Mouse (Mus musculus): ENCODE data around the gene Qprt. TPM values are rescaled to one million over a fixed set of nuclear protein-coding genes. Genes with fewer than 3 reads are reported as not detected.
"Not testable (repeated sequence)": the region's sequence is repeated elsewhere in the genome, so short reads cannot be mapped to it uniquely, and the experiment has no call there.

Qprt gene
- polyA plus RNA-seq, 1 experiment, result 1.5 TPM

DNA sequence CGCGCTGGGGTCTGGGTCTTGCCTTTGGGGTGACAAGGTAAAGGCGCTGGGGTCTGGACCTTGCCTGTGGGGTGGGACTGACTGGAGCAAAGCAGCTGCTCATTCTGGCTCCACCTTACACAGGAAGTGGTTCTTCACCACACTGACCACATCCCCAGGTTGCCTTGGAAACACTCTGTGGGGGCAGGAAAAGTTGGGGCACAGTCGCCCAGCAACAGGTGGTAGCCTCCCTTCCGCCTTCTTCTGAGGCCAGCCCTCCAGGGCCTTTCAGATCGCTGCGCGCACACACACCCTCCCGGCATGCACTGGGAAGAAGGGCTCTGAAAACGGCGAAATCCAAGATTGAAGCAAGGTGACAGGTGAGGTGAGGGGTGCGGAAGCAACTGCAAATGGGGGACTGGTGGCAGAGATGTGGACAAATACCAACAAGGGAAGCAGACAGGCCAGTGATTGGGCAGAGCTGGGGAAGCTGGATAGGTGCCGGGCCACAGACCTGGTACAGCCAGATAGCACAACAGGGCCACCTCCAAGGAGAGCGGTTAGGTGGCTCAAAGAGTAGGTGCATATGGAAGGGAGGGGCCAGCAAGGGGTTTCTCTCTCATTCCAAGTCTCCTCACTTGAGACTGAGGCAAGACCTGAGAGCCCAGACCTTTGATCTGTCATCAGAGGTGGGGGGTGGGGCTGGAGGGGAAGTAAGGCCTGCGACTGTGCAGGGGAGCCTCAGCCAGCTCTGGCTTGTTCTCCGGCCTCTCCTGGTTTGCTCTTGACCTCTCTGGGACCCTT is 30.7 kb downstream of the Qprt start, which contains the start of gene AI467606:
AI467606 (plus strand) TSS at position 246 of the 783 bp plus-strand sequence.
- Histone ChIP-seq H3K4me1 (ENCODE audit: control insufficient read depth, insufficient read depth, insufficient read length, low read length) (peaks cover 3% of the 10 kb centered on the region; the same call in 1 of the 2 replicates), H3K27ac (replicated peaks; ENCODE audit: low read depth, low read length) (peak within 1 kb of the TSS; percentile 61; the same call in 1 of the 2 replicates), H3K4me3 (ENCODE audit: insufficient read depth, low read depth, low read length) (peak within 1 kb of the TSS; percentile 50)

DNA sequence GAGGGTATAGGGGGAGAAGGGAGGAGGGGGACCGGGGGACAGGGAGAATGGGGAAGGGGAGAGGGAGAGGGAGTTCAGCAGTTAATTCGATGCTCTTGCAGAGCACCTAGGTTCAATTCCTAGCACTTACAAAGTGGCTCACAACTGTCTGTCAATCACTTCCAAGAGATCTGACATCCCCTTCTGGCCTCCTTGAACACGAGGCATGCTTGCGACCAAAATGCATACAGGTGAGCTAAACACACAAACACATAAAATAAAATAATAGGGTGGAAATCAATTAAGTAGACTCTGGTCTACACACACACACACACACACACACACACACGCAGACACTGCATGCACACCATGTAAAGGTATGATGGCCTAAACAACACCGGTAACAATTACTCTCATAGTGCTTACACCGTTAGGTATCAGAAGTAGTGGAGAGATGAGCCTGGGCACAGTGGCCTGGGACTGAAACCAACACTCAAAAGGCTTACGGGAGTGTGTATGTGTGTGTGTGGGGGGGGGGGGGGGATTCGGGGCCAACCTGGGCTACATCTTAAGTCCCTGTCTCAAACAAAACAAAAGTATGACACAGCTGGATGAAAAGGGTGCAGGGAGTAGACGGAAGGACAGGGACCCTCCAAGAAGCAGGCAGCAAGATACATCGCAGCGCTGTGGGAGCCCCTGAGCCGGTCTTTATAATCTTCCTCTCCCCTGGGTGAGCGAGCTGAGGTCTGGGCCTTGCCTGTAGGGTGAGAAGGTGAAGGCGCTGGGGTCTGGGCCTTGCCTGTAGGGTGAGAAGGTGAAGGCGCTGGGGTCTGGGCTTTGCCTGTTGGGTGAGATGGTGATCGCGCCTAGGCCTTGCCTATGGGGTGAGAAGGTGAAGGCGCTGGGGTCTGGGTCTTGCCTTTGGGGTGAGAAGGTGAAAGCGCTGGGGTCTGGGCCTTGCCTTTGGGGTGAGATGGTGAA is 31.6 kb downstream of the Qprt start:
- H3K27ac ChIP-seq (replicated peaks; ENCODE audit: low read depth, low read length), result 0 out of 2 replicates have a peak overlapping the region, but pooled peaks have one; percentile 49
- peaks cover 3% of the 10 kb centered on the region; the same call in 1 of the 2 replicates for H3K4me1 ChIP-seq (ENCODE audit: control insufficient read depth, insufficient read depth, insufficient read length, low read length)
- H3K4me3 ChIP-seq (ENCODE audit: insufficient read depth, low read depth, low read length), result peak overlapping the region; percentile 12; the same call in 1 of the 2 replicates

DNA sequence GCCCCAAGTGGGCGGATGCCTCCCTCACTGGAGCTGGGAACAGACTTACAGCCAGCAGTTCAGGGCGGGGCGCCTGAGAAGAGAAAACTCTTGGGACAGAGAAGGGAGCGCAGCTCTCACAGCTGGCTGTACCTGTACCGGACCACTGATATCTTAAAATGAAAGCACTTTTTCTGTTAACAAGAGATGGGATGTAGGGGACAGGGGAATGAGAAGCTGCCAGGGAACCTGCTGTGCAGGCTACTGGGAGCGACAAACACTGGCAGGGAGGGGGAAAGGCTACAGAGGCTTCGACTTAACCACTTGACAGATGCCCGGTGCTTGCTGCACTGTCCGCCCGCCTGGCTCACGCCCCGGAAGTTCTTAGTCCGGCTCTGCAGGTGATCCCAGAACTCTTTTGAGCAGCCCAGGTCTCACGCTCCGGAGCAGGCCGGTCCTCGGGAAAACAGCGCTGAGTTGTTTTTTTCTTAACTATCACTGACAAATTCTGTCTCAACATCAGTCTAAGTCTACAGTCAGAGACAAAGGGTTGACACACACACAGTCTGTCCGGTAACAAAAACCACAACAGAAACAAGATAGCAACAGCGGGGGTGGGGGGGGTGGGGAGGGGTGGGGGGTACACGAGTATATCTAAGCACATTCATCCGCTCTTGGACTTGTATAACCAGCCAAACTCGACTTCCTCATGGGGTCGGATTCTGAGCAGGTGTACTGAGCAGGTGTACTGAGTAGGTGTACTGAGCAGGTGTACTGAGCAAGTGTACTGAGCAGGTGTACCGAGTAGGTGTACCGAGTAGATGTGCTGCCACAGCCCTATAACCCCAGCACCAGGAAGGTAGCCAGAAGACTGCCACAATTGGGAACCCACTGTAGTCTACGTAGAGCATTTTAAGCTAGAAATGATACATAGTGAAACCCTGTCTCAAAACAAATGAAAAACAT is 32.9 kb downstream of the Qprt start:
- Histone ChIP-seq H3K4me1 (ENCODE audit: control insufficient read depth, insufficient read depth, insufficient read length, low read length) (peaks cover 3% of the 10 kb centered on the region; the same call in 1 of the 2 replicates), H3K4me3 (ENCODE audit: insufficient read depth, low read depth, low read length) (no peak overlapping the region), H3K27ac (replicated peaks; ENCODE audit: low read depth, low read length) (no peak overlapping the region)

DNA sequence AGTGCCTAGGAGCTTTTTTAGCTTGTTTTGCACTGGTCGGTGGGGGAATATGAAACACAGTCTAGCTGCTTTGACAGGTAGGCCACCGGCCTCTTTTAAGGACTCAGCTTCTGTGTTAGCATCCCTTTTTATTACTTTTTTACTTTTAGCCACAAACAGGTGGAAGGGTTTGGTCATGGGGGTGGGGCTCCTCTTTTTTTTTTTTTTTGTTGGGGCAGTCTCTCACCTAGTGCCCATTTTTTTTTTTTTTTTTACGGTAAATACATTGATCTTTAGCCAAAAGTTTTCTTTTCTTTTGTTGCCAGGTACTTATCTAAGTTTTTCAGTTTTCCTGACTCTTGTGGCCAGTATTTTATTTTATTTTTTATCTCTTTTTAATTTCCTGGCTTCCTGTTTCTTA is 33.9 kb downstream of the Qprt start:
- H3K27ac ChIP-seq (replicated peaks; ENCODE audit: low read depth, low read length), result no peak overlapping the region
- H3K4me1 ChIP-seq (ENCODE audit: control insufficient read depth, insufficient read depth, insufficient read length, low read length), result peaks cover 3% of the 10 kb centered on the region; the same call in 1 of the 2 replicates
- no peak overlapping the region for H3K4me3 ChIP-seq (ENCODE audit: insufficient read depth, low read depth, low read length)

DNA sequence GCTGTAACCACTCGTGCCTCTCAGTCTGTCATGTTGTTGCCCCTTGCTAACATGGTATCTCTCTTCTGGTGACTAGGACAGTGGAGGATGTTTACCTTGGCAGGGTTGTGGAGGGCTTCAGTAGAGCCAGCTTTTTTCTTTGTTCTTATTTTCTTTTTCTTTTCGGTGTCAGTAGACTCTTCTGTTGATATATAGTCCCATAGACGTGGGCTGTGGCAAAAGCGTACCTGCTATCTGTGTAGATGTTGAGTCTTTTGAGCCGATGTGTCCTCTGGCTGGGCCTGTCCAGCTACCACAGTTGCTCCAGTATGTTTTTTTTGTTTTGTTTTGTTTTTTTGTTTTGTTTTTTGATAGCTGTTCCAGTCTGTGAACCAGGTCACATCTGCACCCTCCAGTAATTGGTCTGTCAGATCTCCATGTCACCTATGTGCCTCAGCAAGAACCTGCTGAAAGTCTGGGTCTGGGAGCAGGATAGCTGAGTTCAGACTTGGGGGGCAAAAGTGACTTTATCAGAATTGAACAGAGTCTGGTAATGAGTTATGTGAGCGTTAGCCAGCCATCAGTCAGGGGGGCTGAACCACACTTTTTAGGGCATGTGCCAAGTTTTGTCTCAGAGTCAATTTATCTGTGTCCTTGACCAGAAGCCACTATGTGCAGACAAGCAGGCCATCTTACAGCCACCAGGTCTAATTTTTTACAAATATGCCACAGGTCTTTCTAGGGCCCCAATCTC is 34.6 kb downstream of the Qprt start, which contains the start of gene Zg16:
Zg16 (minus strand) TSS at position 51 of the 733 bp plus-strand sequence.
- not testable (repeated sequence) for H3K4me1 ChIP-seq (ENCODE audit: control insufficient read depth, insufficient read depth, insufficient read length, low read length); H3K4me3 ChIP-seq (ENCODE audit: insufficient read depth, low read depth, low read length); H3K27ac ChIP-seq (replicated peaks; ENCODE audit: low read depth, low read length)

DNA sequence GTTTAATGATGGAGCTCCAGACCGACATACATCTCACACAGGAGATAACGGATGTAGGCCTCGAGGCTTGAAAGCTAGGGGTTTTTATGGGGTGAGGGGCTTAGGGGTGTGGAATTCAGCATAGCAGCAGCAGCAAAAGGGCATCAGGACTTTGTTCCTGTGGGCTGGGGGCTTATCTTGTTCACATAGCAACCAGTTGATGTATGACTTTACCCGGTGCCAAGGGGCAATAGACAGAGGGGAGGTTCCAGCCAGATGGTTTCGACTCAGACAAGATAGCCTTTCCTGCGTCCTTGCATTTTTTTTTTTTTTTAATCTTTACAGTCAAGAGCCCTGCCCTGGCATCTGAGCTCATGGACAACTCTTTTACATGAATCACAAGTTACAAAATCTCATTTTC is 36.3 kb downstream of the Qprt start:
- not testable (repeated sequence) for H3K4me1 ChIP-seq (ENCODE audit: control insufficient read depth, insufficient read depth, insufficient read length, low read length); H3K4me3 ChIP-seq (ENCODE audit: insufficient read depth, low read depth, low read length); H3K27ac ChIP-seq (replicated peaks; ENCODE audit: low read depth, low read length)

DNA sequence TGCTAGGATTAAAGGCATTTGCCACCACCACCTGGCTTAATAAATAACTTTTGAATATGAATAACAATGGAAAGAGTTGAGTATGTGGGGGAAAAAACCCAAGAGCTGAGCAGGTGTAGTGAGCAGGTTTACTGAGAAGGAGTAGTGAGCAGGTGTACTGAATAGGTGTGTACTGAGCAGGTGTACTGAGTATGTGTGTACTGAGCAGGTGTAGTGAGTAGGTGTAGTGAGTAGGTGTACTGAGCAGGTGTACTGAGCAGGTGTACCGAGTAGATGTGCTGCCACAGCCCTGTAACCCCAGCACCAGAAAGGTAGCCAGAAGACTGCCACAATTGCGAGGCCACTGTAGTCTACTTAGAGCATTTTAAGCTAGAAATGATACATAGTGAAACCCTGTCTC is 37.2 kb downstream of the Qprt start:
- no peak overlapping the region for H3K4me3 ChIP-seq (ENCODE audit: insufficient read depth, low read depth, low read length)
- H3K4me1 ChIP-seq (ENCODE audit: control insufficient read depth, insufficient read depth, insufficient read length, low read length), result 0 out of 2 replicates have a peak, but pooled peaks cover 3% of the 10 kb centered on the region
- no peak overlapping the region for H3K27ac ChIP-seq (replicated peaks; ENCODE audit: low read depth, low read length)

DNA sequence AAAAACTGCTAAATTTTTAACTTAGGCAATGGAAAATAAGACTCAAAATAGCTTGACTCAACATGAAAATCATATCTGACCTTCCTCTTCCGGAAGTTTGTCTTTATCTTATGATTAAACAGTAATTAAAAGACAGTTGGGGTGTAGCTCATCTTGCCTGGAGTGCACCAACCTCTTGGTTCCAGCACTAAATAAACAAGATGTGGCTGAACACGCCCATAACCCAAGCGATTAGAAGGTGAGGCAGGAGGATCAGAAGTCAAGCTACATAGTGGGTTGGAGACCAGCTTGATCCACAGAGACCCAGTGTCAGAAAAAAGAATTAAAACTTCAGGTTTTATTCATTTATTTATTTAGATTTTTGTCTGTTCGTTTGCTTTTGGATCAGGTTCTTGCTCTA is 38.3 kb downstream of the Qprt start:
- Histone ChIP-seq H3K4me3 (ENCODE audit: insufficient read depth, low read depth, low read length) (no peak overlapping the region), H3K27ac (replicated peaks; ENCODE audit: low read depth, low read length) (no peak overlapping the region), H3K4me1 (ENCODE audit: control insufficient read depth, insufficient read depth, insufficient read length, low read length) (no peaks in the 10 kb centered on the region)

DNA sequence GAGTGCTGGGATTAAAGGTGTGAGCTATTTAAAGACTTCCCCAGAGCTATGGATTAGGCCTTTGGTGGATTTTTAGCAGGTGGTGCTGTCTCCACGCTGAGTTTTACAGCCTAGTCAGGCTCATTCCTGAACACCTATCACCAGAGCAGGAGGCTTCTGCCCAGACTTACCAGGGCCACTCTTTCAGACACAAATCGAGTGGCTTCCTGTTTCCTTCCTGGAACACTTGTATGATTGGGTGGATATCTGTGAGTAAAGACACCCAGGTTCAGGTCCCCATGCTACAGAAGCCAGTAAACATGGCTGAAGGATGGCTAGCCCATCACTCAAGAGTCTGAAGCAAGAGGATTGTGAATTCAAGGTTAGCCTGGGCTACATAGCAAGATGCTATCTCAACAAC is 39.0 kb downstream of the Qprt start:
- no peak overlapping the region for H3K27ac ChIP-seq (replicated peaks; ENCODE audit: low read depth, low read length)
- H3K4me1 ChIP-seq (ENCODE audit: control insufficient read depth, insufficient read depth, insufficient read length, low read length), result no peaks in the 10 kb centered on the region
- no peak overlapping the region for H3K4me3 ChIP-seq (ENCODE audit: insufficient read depth, low read depth, low read length)

DNA sequence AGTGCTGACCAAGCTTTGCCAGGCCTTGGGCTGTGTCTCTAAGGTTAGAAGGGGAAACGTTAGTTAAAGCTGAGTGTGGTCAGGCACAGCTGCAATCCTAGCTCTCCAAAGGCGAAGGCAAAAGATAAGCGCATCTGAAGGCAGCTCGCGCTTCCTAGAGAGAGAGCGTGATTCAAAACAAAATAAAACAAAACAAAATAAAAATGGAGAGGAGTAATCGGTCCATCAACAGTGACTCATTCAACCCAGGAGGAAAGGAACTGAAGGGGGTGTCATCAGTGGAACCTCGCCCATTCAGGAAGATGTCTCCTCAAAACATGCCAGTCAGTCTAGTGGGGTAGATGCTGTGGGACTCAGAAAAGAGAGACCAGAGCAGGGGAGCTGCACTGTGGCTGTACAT is 39.8 kb downstream of the Qprt start:
- no peak overlapping the region for H3K4me3 ChIP-seq (ENCODE audit: insufficient read depth, low read depth, low read length)
- no peak overlapping the region for H3K27ac ChIP-seq (replicated peaks; ENCODE audit: low read depth, low read length)
- H3K4me1 ChIP-seq (ENCODE audit: control insufficient read depth, insufficient read depth, insufficient read length, low read length), result no peaks in the 10 kb centered on the region

DNA sequence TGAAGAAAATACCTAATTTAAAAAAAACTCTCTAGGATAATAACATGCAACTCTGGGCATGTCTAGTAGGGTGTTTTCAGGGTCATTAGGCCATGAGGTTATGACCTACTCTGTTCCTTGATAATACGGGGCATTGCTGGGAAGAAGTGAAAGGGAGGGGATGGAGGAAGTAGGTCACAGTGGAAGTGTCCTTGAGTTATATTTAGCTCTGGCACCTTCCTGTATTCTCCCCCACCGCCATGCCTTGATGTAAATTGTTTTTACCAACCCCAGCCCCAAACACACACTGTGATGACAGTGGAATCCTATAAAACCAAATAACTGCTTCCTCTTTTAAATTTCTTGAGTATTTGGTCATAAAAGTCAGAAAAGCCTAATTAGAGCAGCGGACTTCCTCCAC is 42.0 kb downstream of the Qprt start:
- H3K4me1 ChIP-seq (ENCODE audit: control insufficient read depth, insufficient read depth, insufficient read length, low read length), result no peaks in the 10 kb centered on the region
- no peak overlapping the region for H3K27ac ChIP-seq (replicated peaks; ENCODE audit: low read depth, low read length)
- H3K4me3 ChIP-seq (ENCODE audit: insufficient read depth, low read depth, low read length), result no peak overlapping the region

DNA sequence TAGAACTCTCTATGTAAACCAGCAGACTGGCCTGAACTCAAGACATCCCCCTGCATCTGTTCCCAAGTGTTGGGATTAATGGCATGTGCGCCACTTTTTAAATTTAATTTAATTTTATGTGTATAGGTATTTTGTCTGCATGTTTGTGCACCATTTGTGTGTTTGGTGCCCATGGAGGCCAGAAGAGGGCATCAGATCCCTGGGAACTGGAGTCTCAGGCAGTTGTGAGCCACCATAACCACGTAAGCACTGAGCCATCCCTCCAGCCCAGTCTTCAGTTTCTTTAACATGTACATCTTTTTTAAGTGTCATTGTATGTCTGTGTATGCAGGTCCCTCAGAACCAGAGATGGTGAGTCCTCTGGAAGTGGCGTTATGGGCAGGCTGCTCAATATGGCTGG is 44.3 kb downstream of the Qprt start:
- Histone ChIP-seq H3K27ac (replicated peaks; ENCODE audit: low read depth, low read length) (no peak overlapping the region), H3K4me3 (ENCODE audit: insufficient read depth, low read depth, low read length) (no peak overlapping the region), H3K4me1 (ENCODE audit: control insufficient read depth, insufficient read depth, insufficient read length, low read length) (no peaks in the 10 kb centered on the region)

DNA sequence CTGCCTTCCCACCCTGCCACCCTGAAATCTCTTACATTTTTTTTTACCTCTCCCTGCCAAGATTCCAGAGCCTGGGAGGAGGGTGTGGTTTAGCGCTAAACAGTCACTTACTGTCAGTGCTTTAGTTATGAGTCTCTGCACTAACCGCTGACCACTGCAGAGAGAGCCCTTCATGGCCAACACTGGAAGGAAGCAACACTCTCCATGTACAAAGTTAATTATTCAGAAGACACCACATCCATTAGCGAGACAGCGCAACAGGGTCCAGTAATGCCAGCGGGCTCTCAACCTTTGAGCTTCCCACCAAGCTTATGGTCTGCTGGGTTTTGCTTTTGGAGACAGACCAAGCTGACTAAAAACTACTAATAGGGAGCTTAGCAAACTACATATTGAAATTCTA is 45.8 kb downstream of the Qprt start:
- Histone ChIP-seq H3K4me1 (ENCODE audit: control insufficient read depth, insufficient read depth, insufficient read length, low read length) (no peaks in the 10 kb centered on the region), H3K27ac (replicated peaks; ENCODE audit: low read depth, low read length) (no peak overlapping the region), H3K4me3 (ENCODE audit: insufficient read depth, low read depth, low read length) (no peak overlapping the region)

DNA sequence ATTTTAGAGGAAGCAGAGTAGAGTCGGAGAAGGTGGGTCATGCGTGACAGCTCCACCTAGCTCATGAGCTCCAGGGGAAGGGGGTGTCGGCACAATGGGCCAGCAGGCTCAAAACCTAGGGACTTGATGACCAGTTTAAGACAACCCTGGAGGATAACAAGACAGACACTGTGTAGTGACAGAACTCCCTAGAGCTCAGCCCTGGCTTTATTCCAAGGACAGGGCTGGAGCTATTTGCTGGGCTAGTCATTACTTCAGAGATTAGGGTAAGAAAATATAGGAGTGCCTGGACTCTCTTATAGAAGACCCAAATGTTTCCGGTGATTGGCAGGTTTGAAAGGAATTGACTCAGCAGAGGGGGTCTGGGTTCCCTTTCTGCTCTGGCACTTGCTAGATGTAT is 48.8 kb downstream of the Qprt start:
- no peaks in the 10 kb centered on the region for H3K4me1 ChIP-seq (ENCODE audit: control insufficient read depth, insufficient read depth, insufficient read length, low read length)
- no peak overlapping the region for H3K4me3 ChIP-seq (ENCODE audit: insufficient read depth, low read depth, low read length)
- no peak overlapping the region for H3K27ac ChIP-seq (replicated peaks; ENCODE audit: low read depth, low read length)

Measured in brown adipose tissue, adult 24 weeks (tissue).